Mouse (Mus musculus): ENCODE data around the gene Fstl5.
"Not testable (repeated sequence)": the region's sequence is repeated elsewhere in the genome, so short reads cannot be mapped to it uniquely, and the experiment has no call there.

The Fstl5 gene

DNA sequence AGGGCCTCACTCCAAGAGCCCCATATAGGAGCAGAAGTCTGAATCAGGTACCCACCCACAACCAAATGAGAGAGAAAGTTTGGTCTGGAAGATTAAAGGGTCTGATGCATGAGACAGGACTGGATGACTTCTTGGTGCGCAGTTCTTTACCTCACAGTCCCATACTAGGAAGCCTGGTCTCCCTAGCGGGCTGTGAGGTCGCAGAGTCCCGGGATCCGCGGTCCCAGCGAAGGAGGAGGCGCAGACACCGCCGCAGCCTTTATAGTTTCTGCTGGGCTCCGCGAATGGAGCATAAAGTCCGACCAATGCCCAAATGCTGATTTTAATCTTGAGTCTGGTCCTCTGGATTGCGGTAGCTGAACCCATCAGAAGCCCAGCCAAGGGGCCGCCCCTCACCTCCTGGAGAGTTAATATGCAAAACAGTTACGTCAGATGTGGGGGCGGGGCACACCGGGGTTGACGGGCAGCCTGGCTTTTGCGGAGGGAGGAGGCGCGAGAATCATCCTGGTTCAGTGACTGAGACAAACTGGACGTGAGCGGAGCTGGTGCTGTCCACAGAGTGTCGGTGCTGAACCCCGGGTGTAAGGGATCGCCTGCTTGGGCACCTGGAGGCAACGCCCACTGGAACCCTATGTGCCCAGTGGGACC is at the start of gene Fstl5:
Fstl5 (plus strand) TSS at position 211 of the 648 bp plus-strand sequence.
- DNase-seq (ENCODE audit: low spot score) = no peak

DNA sequence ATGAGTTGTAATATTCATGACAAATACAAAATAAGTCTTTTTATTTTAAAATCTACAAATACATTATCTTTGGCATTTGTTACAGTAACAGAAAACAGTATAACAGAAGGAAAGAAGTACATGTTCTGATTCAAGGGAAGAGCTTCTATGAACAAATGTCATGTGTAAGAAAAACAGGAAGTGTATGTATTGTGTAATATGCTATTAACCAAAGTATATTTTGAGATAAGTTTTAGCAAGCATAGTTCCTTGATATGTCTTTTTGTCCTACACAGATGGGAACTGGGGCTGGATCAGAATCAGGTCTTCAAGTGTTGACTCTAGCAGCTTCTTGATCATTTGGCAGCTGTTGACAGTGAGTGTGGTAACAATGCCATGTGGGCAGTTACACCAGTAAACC is 48.5 kb upstream of the Fstl5 start:
- DNase-seq (ENCODE audit: low spot score) = no peak

DNA sequence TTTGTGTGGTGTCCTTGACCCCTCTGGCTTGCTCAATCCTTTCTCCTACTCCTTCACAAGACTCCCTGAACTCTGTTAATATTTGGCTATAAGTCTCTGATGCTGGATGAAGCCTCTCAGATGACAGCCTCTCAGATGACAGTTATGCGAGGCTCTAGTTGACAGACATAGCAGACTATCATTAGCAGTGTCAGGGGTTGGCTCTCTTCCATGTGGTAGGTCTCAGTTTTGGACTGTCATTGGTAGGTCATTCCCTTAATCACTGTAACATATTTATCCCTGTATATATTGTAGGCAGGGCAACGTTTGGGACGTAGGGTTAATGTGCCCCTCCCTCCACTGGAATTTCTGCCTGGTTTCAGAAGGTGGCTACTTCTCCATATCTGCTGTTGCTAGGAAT is 22.9 kb upstream of the Fstl5 start:
- DNase-seq (ENCODE audit: low spot score) = no peak

DNA sequence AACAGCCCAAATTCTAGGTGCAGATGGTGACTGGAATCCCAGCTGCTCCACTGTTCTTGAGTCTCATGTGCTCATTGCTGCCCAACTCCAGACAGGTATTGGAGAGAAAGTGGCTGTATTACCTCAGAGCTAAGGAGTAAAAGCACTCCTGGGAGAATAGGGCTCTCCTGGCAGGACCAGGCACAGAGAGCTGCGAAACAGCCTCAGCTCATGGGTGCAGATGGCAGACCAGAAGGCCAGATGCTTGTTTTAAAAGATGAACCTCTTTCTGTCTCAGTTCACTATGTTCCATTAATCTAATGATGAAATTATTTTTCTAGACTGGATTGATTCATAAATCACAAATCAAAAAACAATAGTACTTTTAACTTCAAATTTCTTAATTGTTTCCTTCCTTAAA is 12.1 kb upstream of the Fstl5 start:
- DNase-seq (ENCODE audit: low spot score) = no peak

DNA sequence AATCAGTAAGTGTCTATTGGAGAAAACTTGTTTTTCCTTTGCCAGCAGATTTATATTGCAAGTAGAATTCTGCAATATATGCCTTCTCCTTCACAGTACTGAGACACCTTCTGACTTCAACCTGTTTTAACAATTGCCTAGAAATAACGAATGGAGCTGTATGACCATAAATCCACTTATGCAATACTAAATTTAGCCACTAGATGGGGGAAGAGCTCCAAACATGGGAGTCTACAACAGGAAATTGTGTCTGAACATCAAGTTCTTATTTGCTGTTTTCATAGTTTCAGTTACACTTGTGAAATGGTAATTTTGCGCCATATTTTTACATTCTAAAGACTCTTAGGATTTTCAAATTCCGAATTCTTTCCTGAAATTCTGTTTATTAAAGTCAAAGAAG is 6.2 kb upstream of the Fstl5 start:
- peak; percentile 83 for DNase-seq (ENCODE audit: low spot score)

DNA sequence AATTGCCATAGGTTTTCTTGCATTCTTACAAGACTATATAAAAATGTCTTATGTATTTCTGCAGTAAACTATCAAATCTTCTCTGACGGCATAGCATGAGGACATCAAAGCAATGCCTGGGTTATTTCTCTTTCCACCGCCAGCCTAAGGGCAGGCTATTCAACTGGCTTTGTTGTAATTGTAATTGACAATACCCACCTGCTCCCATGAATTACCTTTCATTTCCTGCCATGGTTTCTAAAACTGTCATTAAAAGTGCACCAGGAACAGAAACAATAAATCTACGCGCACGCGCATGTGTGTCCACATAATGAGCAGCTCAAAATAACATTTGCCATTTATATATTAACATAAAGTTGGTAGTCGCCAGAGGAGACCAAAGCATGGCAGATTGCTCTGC is 1.2 kb upstream of the Fstl5 start:
- DNase-seq (ENCODE audit: low spot score) = no peak

DNA sequence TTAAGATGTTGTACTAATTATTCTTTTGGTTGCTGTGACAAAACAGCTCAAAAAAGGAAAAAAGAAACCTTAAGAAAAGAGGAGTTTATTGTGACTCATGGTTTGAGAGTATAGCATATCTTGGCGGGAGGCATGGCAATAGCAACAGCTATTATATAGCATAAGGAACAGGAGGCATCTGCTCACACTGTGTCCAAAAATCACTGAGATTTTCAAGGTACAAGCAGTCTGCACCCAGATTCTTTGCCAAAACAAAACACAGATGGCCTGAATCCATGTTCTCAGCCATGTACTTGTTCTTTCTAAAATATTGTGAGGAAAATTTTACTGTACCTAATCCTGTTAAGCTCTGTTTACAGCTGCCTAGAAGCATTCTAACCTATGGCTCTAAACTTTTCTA is 66.4 kb downstream of the Fstl5 start:
- DNase-seq (ENCODE audit: low spot score) = no peak

DNA sequence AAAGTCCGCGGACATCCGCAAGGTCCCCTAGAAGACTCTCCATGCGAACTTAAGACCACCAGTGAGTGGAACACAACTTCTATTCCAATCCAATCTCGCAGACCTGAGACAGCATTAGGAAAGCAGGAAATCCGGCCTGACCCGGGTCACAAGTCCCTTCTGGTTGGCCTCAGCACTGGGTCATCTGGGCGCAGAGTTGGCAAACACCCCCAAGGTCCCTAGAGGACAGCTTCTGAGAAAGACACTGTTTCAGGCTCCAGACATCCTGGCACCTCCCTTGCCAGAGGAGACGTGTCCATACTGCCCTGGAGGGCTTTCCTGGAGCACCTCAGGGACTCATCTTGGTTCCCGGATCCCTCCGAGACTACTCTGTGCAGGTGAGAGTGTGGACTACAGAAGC is 73.8 kb downstream of the Fstl5 start:
- no peak for DNase-seq (ENCODE audit: low spot score)

DNA sequence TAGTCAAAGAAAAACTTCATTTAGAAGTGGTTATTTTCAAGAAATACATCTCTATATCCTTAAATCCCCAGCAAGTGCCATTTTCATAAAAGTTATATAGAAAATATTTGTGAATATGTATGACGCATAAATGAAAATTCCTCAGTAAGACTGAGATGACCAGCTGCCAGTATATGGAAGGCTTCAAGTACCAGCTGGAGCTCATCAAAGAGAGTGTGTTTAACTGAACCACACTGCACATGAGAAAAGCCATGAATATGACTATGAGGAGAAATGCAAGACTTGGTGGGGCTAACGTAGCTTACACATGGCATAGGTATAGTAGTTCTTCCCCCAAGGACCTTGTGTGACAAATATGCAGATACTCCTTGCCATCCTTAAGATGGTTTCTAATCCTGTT is 164.8 kb downstream of the Fstl5 start:
- no peak for DNase-seq (ENCODE audit: low spot score)

DNA sequence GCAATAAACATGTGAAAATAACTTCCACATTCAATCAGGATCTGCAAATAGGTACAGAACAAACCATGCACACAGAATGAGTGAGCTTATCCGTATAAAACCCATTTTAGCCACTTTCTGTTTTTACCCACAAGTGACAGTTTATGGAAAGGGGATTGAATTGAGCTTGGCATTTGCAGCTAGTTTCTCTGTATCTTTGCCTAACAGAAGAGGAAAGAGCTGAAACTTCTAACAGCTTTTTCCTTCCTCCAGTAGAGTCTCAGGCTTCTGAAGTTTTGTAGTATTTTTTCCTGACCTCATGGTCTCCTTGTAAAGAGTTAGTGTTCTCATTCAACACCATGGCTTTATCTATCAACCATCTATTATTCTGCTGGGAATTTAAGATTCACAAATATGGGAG is 177.3 kb downstream of the Fstl5 start:
- no peak for DNase-seq (ENCODE audit: low spot score)

DNA sequence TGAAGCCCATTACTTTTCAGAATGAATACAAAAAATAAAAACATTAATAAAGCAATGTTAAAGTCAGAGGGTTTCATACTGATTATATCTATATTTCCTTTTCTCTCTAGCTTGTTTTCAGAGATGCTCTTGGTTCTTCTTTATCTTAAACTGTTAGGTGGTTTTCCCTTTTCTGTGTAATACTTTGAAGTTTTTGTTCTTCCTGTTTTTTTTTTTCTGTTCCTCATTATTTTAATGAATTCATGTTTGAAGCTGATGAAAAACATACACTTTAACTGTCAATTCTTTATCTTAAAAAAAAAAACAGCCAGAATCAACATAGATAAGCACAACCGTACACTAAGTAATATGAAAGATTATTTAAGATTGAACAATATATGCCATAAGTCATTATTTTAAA is 218.9 kb downstream of the Fstl5 start:
- DNase-seq (ENCODE audit: low spot score) = no peak

DNA sequence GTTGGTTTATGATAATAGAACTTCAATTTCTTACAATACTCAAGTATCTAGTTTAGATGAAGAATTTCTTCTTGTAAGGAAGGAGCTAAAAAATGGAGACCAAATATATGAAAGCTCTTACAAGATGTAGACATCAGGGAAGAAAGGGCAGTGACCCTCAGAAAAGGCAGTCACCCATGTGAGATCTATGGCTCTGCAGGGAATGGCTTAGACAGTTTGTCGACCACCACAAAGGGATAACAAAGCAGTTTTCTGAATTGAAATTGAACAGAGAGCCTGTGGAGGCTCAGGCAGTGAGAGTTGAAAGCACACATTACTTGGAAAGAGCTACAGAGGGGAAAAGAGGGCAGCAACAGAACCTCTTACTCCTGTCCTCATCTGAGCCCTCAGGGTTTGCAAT is 220.3 kb downstream of the Fstl5 start:
- DNase-seq (ENCODE audit: low spot score) = no peak

DNA sequence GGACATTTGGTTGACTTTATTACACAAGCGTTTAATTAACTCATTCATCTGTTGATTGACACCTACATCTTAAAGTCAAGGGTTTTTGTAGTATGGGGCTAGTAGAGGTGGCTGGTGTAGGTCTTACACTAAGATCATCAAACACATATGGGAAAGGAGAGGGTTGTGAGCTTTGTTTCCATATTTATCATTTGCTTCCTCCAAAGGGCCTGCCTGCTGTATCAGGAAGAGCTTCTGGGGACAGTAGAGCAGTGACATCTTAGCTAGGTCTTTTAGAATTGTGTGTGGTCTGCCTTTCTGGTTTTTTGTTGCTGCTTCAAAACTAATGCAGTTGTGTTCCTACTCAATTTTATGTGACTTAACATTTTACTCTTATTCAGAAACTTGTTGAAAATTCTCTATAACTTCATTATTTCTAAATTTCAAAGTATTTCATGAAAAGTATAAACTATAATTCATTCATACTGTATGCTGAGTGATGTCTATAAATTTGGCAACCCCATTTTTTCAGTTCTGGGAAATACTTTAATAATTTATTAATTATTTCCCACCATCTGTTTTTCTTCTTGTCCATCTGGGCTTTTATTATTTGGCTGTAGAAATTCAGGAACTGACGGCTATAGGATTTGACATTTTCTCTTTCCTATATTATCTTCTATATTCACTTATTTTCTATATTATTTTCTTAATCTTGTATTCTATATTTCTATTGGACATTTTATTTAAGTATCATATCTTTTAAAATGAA is 227.1 kb downstream of the Fstl5 start:
- no peak for DNase-seq (ENCODE audit: low spot score)

DNA sequence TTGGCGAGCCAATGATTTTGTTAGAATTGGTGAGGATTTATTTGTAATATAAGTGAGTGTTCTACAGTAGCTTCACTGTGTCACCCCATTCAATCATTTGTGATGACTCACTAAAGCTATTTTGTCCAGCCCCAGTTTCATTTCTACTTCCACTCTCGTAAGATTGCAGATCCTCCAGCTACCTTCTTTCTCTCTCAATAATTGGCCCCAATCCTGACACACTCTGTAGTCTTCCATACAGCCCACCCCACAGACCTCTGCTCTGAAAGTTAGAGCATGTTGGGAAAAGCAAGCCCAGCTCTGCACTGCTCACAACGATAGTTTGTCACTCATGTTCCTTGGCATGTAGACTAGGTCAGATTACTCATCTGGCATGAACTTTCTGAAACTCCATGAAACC is 242.9 kb downstream of the Fstl5 start:
- no peak for DNase-seq (ENCODE audit: low spot score)

DNA sequence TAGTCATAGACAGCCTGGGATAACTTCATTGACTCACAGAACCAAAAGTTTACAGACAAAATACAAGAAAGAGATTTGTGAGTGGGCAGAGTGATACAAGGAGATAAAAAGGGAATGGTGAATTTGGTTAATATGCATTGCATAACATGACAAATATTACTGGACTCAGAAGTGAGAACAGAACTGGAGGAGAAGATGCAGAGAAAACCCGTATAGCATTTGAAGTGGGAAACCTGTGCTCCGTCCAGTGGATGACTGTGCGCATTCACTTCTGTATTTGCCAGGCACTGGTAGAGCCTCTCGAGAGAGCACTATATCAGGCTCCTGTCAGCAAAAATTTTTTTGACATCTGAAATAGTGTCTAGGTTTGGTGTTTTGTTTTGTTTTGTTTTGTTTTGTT is 245.5 kb downstream of the Fstl5 start:
- no peak for DNase-seq (ENCODE audit: low spot score)

DNA sequence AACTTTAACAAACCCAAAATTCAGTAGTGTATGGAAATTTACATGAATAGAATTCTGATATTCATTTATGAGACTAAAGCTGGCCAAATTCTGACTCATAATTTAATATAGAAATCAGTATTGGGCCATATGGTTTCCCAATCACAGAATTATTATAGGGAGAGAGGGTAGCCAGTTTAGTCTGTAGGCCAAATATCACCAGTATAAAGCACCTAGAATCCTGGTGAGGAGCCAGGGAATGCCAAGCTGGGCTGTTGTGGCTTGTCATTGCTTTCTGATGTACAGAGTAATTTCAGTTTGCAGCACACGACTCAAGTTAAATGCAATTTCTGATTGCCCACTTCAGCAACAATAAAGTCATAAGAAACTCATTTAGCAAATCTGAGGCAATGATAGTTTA is 248.4 kb downstream of the Fstl5 start:
- DNase-seq (ENCODE audit: low spot score) = no peak

DNA sequence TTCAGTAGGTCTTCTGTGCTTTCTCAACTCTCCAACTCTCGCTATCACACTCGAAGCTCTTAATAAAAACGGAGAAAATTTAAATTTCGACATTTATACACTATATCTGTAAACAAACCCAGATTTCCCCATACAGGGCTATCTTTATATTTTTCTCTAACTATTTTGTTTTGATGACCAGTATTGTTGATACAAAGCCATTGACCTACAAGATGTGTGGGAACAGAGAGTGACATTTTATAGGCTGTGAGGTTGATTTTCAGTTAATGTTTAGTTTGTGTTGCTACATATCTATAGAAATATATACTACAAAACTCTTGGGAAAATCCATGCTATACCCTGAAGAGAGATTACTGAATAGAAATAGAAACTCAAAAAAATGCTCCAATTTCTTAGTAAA is 262.9 kb downstream of the Fstl5 start:
- no peak for DNase-seq (ENCODE audit: low spot score)

DNA sequence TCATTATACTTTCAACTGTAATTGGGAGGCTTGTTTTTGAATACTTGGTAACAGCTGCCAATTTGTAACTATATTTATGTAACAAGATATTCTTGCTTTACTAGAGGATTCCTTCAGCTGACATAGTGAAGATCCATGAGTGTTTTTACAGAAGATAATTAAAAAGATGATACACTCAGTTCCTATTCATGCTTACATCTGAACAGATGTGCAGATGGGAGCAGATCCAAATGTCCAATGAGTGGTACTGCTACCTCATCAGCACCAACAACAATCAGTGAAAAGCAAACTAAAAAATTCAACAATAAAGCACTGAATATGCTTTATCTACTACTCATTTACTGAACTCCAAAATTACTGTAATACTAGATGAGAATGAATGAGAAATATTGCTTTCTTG is 292.9 kb downstream of the Fstl5 start:
- DNase-seq (ENCODE audit: low spot score) = no peak

DNA sequence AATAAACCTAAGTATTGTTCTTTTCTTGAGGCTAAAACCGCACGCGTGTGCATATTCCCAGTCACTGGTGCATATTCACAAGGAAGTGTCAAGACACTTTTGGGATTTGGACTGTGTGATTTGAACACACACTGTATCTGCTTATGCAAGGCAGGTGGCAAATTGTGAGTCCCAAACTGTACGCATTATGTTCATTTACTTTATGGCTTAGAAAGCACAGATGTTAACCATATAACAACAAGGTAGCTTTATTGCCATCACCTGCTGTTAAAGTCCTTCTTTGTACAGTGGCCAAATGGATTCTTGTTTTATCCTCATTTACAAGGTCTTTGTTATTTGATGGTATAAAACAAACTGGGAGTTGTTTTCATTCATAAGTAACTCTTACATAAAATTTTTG is 295.8 kb downstream of the Fstl5 start:
- DNase-seq (ENCODE audit: low spot score) = no peak

DNA sequence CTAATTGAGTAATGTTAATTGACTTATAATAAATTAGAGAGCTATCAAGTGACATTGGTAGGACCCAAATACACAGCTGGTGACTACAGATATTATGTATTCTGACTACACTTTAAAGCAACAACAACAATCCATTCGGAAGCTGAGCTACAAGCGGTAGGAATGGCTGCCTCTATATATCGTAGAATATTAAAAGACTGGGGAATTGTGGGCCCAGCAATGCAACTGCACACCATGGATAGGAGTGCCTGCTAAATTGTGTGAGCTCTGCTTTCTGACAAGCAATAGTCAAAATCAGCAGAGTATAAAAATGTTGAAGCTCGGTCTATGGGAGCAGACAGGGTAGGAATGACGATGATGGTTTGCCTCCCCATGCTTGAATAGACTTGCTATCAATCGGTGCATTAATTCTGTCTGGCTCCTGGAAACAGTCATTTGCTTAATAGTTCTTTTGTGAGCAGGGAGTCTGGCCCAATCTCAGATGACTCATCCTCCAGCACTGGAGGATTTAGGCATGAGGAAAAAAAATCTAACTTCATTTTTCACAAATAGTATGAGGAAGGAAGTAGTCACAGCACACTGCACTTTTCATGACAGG is 354.8 kb downstream of the Fstl5 start:
- no peak for DNase-seq (ENCODE audit: low spot score)

DNA sequence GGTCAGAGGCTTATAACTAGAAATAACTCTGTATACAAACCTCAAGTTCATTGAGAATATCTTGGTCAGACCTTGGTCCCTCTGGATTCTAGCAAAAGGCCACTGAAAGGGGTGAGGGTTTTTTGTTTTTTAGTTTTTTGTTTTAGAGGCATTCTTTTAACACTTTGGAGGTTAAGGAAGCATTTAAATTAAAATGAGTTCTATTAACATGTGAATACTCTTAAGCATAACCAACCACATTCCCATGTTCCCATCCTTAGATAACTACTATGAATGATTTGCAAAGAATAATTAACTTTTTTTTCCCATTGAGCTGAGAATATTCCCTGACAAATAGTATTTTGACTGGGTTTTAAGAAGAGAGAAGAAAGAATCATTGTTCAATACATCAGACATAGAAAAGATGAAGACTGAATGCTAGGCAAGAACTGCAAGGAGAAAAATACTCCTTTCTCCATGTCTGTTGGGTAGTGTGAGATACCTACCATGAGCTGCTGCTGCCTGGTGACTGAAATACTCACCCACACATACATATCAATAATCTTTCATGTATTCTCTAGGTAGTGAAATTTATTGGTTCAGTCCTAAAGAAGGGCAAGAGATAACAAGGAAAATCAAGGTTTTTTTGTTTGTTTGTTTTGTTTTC is 393.3 kb downstream of the Fstl5 start:
- no peak for DNase-seq (ENCODE audit: low spot score)

DNA sequence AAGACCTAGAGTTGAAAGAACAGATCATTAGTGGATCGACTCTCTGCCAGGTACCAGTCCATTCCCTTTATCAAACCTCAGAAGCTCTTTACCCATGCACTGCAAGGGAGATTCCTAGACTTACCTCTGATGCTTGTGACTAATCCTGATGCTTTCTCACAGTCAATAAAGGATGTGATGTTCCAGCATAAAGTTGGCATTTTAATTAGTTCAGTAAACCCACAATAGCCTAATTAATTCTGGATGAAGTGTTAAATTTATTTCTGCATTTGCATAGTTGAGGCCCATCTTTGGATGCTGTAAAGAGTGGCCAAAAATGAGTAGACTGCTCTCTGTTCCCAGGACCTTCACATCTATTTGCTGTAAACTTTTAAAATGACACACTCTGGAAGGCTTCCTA is 394.1 kb downstream of the Fstl5 start:
- no peak for DNase-seq (ENCODE audit: low spot score)

DNA sequence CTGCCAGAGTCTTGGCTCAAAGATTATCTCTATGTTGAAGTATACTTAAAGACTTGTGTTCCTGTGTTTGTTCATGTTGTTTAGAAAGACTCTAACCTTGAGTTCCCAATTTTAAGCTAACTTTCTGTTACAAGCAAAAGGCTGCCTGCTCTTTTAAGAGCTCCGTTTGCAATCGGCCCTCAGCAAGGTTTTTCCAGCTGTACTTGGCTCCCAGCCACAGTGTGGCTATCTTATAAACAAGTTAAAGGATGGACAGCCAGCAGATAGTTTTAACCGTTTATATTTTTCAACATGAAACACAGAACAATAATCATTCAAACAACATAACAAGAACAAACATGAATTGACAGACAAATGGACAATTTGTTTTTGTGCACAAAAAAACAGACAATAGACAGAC is 433.8 kb downstream of the Fstl5 start:
- DNase-seq (ENCODE audit: low spot score) = not testable (repeated sequence)
